Mouse (Mus musculus) bone marrow, adult 2 months (tissue): ENCODE data around the gene Ankrd54.

ENCODE experiments used
- CTCF ChIP-seq: fragments of 200-500 bp; IDR thresholded peaks from 2 replicates; pipeline ENCODE4 v1.5.1; 2011; ENCODE audit warnings: low read length, control low read depth; ENCODE audit not compliant: control insufficient read depth, insufficient read depth
- POLR2A ChIP-seq: fragments of 200-500 bp; IDR thresholded peaks from 2 replicates; pipeline ENCODE4 v1.6.1; 2011; ENCODE audit warnings: low read depth, mild to moderate bottlenecking, control low read depth, low read length, borderline replicate concordance; ENCODE audit not compliant: control insufficient read depth

DNA sequence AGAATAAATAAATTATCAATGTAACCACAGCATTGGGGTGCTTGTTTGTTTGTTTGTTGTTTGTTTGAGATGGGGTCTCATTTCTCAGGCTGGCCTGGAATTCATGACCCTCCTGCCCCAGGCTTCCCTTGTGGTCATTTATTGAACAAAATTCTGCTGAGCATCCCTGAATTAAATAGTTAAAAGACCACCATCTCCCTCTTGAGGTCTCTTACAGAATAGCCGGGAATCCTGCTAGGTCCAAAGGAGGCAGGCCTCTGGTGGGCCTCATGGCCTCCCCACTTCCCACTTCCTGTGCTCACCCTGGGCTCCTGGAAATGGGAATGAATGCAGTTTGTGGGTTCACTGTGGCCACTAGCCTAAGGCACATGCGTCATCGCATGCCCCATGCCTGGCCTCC, 43.8 kb downstream of the Ankrd54 start:
- TF ChIP-seq CTCF (no peak), POLR2A (no peak)
